Mouse (Mus musculus) adrenal gland, adult 18-20 months (tissue): ENCODE measurements around the gene Gtsf2. TPM values are rescaled to one million over a fixed set of nuclear protein-coding genes. Genes with fewer than 3 reads are reported as not detected.
"Not testable (repeated sequence)": the region's sequence is repeated elsewhere in the genome, so short reads cannot be mapped to it uniquely, and the experiment has no call there.

ENCODE experiments used
- DNase-seq, 2 experiments: peaks; one replicate each; pipeline ENCODE4 v3.0.0; 2021 to 2022; ENCODE audit warnings: low spot score in 2 of 2
- long read RNA-seq, 2 experiments: library from polyadenylated mRNA; stranded (forward); transcript quantifications; one replicate each; pipeline ENCODE4 v2.0.0; 2021
- total RNA-seq, 2 experiments: library from RNA; stranded (reverse); gene quantifications; 1 replicate in 1 of 2; 2 replicates in 1 of 2; pipeline ENCODE4 v1.2.3; 2021

Gene Gtsf2
- total RNA-seq, result not detected
- long read RNA-seq, experiment 1, result 0 reads
- long read RNA-seq, experiment 2, result 0 reads

DNA sequence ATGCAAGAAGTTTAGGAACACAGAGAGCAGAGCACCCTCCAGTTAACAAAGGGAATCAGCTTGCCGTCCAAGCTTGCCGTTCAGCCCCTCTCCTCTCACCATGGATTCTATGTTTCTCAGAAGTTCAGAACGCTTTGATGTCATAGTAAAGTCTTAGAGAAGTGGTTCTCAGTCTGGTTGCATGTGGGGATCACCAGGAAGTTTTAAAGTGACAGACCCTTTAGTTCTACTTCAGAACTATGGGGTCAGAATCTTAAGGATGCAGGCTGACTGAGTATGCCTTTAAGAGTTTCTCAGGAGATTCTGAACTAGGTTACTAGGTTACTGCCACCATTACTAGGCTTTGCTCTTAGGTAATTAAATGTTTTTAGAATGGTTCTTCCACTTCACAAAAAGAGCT is at the start of gene Gtsf2:
Gene Gtsf2 (minus strand): TSS at position 101 of the 400 bp plus-strand sequence.
- no peak for DNase-seq

DNA sequence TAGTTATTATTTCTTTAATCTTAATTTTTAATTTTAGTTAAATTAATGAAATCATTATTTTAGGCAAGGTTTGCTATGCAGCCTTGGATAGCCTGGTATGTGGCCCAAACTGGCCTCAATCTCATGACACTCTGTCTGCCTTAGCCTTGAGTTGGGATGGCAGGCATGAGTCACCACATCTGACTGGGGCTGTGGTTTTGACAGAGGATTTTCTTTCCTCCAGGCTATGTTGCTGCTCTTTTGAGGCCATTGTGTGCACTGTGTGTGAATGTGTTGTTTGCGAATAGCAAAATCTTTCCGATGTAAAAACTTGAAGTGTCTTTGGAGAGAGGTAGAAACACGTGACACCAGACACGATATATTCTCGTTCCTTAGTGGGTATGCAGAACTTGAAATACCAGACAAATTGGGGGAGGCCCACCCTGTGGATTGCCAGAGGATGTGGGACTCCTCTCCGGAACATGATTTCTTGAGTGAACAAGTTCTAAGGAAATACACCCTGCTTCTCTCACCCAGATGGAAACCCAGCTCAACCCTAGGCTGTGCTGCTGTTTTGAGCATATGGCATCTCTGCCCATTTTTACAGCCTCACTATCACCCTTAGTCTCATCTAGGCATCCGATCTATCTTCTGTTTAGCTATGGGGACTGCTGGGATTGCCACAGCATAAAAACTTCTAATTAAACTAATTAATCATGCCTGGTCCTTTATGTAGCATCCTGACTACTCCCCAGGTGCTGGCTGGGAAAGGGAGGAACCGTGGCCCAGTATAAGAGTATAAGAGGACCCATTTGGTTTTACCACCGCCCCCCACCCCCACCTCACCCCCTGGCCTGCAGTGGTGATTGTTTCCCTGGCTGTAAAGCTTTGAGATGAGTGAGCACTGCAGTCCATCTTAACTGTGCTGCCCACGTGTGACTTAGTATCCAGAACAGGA is 48.2 kb upstream of the Gtsf2 start:
- DNase-seq, result peak in 1 of 2 experiments; percentile 51

- no peak for DNase-seq
Observed at GRCm38 (mm10) chr15:103488336-103488735, 40.1 kb upstream of the Gtsf2 start.

- DNase-seq, result no peak
Observed at GRCm38 (mm10) chr15:103486658-103487057, 38.4 kb upstream of the Gtsf2 start.

GRCm38 (mm10) chr15:103485106-103485505 is 36.8 kb upstream of the Gtsf2 start:
- DNase-seq, result no peak

- DNase-seq, result no peak
Observed at GRCm38 (mm10) chr15:103484490-103484889, 36.2 kb upstream of the Gtsf2 start.

GRCm38 (mm10) chr15:103482488-103482887 is 34.2 kb upstream of the Gtsf2 start:
- peak in 1 of 2 experiments; percentile 16 for DNase-seq

DNA sequence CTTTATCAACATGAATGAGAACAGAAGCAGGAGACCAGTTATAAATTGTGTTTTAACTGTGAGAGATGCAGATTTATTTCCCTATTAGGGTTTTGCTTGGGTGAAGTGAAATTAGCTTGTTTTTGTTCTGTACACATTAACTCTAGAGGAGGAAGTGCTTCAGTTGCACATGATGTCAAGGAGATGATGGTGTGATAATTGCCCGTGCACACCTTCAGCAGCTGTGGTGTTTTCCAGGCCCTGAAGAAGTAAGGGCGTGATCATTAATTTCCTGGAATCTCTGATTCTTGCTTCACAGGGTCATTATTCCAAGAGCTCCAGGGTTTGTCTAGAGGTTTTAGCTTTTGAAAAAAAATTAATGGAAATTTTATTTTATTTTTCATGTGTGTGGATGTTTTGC is 31.9 kb upstream of the Gtsf2 start:
- no peak for DNase-seq

DNA sequence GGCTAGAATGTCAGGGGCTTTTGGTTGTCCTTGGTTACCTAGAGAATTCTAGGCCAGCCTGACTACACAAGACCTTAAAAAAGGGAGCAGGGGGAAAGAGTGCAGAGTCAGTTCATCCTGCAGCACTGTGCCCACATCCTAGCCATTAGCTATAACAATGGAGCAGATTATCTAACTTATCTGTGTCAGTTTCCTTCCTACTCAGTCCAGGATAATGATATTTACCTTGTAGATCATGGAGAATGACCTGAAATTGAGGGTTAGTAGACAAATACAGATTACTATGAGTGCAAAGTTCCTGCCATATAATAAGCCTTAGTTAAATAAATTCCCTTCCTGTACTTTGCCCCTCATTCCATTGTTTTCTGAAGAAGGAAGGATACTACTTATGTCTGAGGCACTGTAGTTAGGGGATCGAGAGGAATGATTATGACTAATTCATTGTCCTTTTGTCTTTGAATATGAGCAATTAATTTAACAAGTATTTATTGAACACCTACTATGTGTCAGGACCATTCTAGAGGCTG is 30.9 kb upstream of the Gtsf2 start:
- DNase-seq, result no peak

DNA sequence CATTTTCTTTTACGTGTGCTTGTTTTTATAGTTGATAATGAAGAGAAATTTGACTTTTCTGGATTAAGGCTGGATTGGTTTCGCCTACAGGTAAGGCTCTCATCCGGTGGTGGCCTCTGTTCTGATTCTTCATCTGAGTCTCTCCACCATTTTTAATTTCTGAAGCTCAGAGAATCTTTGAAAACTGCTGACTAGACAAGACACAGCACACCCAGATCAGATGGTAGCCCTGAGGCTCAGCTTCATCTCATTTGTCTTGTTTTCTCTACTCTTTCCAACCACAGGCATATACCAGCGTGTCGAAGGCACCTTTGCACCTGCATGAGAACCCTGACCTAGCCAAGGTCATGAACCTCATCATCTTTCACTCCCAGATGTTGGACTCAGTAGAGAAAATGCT is 25.5 kb upstream of the Gtsf2 start:
- no peak for DNase-seq

DNA sequence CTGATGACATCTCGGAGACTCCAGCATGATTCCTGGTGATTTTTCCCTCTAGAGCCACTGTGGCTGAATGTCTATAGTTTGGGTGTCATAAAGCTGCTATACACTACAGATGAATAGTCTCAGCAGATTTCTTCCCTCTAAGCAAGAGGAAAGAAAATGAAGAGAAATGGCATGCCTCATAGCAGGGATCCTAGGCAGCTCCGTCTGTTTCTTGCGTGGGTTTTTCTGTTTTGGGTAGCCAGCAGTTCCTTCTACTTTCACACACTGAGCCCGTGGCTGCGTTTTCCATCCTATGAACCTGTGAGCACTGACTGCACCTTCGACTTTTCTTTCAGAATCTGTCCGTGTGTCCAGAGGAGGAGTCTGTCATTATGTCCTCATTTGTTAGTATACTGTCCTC is 24.9 kb upstream of the Gtsf2 start:
- DNase-seq, result no peak

- no peak for DNase-seq
Observed at GRCm38 (mm10) chr15:103472265-103472664, 24.0 kb upstream of the Gtsf2 start.

DNA sequence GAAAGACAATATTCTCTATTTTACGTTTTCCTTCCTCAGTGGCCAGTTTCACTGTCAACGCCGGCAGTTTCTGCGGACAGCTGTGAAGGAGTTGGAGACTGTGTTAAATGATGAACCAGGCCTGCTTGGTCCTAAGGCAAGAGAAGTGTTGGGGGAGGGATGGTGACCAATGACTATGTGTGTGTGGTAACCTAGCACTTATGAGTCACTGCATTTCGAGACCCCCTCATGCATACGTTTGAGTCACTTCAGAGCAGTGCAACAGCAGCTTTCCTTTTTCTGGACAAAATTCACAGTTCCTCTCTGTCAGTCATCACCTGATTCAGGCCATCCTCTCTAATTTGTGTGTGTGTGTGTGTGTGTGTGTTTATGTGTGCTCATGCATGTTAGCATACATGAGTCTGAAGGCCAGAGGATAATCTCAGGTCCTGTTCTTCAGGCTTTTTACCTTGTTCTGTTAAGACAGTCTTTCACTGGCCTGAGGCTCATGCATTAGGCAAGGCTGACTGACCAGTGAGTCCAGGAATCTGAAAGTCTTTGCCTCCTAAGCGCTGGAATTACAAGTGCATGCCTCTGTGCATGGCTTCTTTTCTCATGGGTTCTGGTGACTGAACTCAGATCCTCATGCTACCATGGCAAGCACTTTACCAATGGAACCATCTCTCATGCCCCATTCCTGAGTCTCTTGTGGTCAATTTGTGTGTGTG is 23.4 kb upstream of the Gtsf2 start:
- no peak for DNase-seq

GRCm38 (mm10) chr15:103462539-103463261 is 14.4 kb upstream of the Gtsf2 start:
- no peak for DNase-seq

GRCm38 (mm10) chr15:103454449-103454848 is 6.2 kb upstream of the Gtsf2 start:
- DNase-seq, result no peak

- DNase-seq, result peak in 1 of 2 experiments; percentile 3
Observed at GRCm38 (mm10) chr15:103453551-103454218, 5.4 kb upstream of the Gtsf2 start, which contains the start of gene Nckap1l. Gene Nckap1l (plus strand): TSS chr15:103453794.

- DNase-seq, result not testable (repeated sequence)
Observed at GRCm38 (mm10) chr15:103445966-103446365, 2.3 kb downstream of the Gtsf2 start.

GRCm38 (mm10) chr15:103430241-103430640 is 18.0 kb downstream of the Gtsf2 start, which contains the start of gene Gtsf1:
Gene Gtsf1 (minus strand): TSS chr15:103430470.
- DNase-seq, result no peak

- DNase-seq, result no peak
Observed at GRCm38 (mm10) chr15:103427017-103427416, 21.3 kb downstream of the Gtsf2 start.

DNA sequence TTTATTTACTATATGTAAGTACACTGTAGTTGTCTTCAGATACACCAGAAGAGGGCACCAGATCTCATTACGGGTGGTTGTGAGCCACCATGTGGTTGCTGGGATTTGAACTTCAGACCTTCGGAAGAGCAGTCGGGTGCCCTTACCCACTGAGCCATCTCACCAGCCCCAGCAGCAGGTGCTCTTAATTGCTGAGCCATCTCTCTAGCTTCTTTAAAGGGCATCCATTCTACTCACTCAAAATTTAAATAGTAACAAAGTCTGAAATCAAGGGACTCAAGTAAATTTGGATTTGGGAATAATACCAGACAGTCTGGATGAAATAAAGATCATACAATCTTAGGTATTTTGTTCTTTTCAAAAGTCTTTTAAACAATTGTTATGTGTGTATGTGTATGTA is 42.7 kb downstream of the Gtsf2 start:
- not testable (repeated sequence) for DNase-seq
